Mouse (Mus musculus) stomach, postnatal 0 days (tissue): ENCODE results near the gene Fgfr2.

Experiments used
- CTCF ChIP-seq: IDR thresholded peaks from 2 replicates; pipeline ENCODE4 v1.5.1; 2016; ENCODE audit warnings: antibody characterized with exemption, low read depth, mild to moderate bottlenecking, moderate library complexity
- EP300 ChIP-seq: optimal IDR thresholded peaks from 2 replicates; pipeline ENCODE3; 2016; ENCODE audit warnings: antibody characterized with exemption

DNA sequence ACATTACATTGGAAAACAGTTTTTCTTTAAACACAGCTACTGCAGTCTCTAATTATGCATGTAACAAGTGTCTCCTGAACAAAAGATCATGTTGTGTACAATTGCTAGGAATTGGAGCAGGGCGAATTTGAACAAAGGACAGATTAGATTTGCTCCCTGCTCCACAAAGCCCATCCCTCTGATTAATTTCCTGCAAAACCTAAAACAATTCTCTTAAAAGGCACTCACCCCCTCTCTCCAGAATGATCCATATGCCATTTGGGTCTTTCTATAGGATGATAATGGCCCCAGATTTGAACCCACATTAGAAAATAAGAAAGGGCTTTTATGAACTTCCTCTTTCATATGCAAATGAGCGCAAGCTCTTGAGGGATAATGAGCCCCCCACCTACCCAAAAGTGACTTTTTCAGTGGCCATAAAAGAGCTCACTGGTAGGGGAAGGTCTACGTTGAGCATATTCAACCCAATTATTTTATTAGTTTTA, 1658.0 kb downstream of the Fgfr2 start:
- TF ChIP-seq EP300 = no peak
- TF ChIP-seq CTCF = no peak
